Mouse (Mus musculus): ENCODE measurements at regions not wholly inside any gene's neighbourhood (a gene's known extent, or its start where the extent isn't known, plus 50 kb on each side); places are given as distances from the start of the nearest gene placed in this dataset.
A peak's percentile ranks its signal among the peaks of the same experiment; 100 is the strongest.

- no peak overlapping the region for H3K27ac ChIP-seq (ENCODE audit: insufficient read depth, low read depth, low read length, poor library complexity, severe bottlenecking)
- no peak for DNase-seq (ENCODE audit: low read depth, low spot score)
- H3K4me1 ChIP-seq (ENCODE audit: control insufficient read depth in 2 of 2, insufficient read depth in 2 of 2, low read length in 2 of 2, poor library complexity in 1 of 2): no peaks in the 10 kb centered on the region
- no peak overlapping the region for H3K9ac ChIP-seq (ENCODE audit: insufficient read depth, low read depth, low read length, poor library complexity, severe bottlenecking)
- no peaks in the 10 kb centered on the region for H3K9me3 ChIP-seq (ENCODE audit: control insufficient read depth, insufficient read depth, low read depth, low read length)
- H3K36me3 ChIP-seq (ENCODE audit: control insufficient read depth, insufficient read depth, low read length, poor library complexity, severe bottlenecking): no peaks in the 10 kb centered on the region
- TF ChIP-seq ZNF384 (IDR thresholded peaks at IDR 0.05; ENCODE audit: low read depth, low read length): no peak
- TF ChIP-seq MAFK (IDR thresholded peaks at IDR 0.05; ENCODE audit: insufficient read depth, low read depth, low read length): no peak
- TF ChIP-seq CHD2 (IDR thresholded peaks at IDR 0.05; ENCODE audit: low read depth, low read length): no peak
- TF ChIP-seq ZC3H11A (IDR thresholded peaks at IDR 0.05; ENCODE audit: borderline replicate concordance, low read depth, low read length): no peak
- TF ChIP-seq HCFC1 (IDR thresholded peaks at IDR 0.05; ENCODE audit: borderline replicate concordance, insufficient read depth, low read length): no peak
- no peak overlapping the region for H3K4me3 ChIP-seq (ENCODE audit: insufficient read depth in 1 of 2, low read depth in 1 of 2, low read length in 2 of 2, poor library complexity in 1 of 2, severe bottlenecking in 1 of 2)
- in situ Hi-C loops (cut with MboI; ENCODE audit: low sequenced_read_pairs in 2 of 2, unreplicated experiment in 2 of 2): no loop called here
These were observed 79.6 kb upstream of the Helt start for GRCm38 (mm10) chr8:46374092-46374491.

DNA sequence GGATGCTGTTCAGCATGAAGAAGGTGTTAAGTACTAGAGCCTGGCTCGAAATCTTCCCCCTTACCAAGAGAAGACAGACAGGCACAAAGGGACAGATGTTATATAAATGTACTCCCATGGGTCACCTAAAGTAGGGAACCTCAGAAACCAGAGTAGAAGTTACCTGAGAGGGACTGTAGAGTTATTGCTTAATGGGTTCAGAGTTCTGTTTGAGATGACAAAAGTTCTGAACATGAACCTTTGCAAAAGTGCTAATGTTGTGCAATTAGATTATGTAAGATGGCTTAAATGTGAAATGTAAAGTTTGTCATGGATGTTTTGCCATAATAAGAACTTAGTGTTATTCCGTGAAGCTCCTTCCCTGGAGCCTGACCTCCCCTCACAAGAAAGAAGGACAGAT, 81.5 kb upstream of the Helt start:
- Histone ChIP-seq H3K27ac (ENCODE audit: insufficient read depth, low read depth, low read length, poor library complexity, severe bottlenecking) (no peak overlapping the region), H3K9me3 (ENCODE audit: control insufficient read depth, insufficient read depth, low read depth, low read length) (no peaks in the 10 kb centered on the region), H3K4me3 (ENCODE audit: insufficient read depth in 1 of 2, low read depth in 1 of 2, low read length in 2 of 2, poor library complexity in 1 of 2, severe bottlenecking in 1 of 2) (no peak overlapping the region), H3K9ac (ENCODE audit: insufficient read depth, low read depth, low read length, poor library complexity, severe bottlenecking) (no peak overlapping the region), H3K36me3 (ENCODE audit: control insufficient read depth, insufficient read depth, low read length, poor library complexity, severe bottlenecking) (no peaks in the 10 kb centered on the region), H3K4me1 (ENCODE audit: control insufficient read depth in 2 of 2, insufficient read depth in 2 of 2, low read length in 2 of 2, poor library complexity in 1 of 2) (no peaks in the 10 kb centered on the region)
- TF ChIP-seq ZNF384 (IDR thresholded peaks at IDR 0.05; ENCODE audit: low read depth, low read length) (no peak), ZC3H11A (IDR thresholded peaks at IDR 0.05; ENCODE audit: borderline replicate concordance, low read depth, low read length) (no peak), HCFC1 (IDR thresholded peaks at IDR 0.05; ENCODE audit: borderline replicate concordance, insufficient read depth, low read length) (no peak), MAFK (IDR thresholded peaks at IDR 0.05; ENCODE audit: insufficient read depth, low read depth, low read length) (no peak), CHD2 (IDR thresholded peaks at IDR 0.05; ENCODE audit: low read depth, low read length) (no peak)
- no peak for DNase-seq (ENCODE audit: low read depth, low spot score)
- in situ Hi-C loops (cut with MboI; ENCODE audit: low sequenced_read_pairs in 2 of 2, unreplicated experiment in 2 of 2): no loop called here

DNA sequence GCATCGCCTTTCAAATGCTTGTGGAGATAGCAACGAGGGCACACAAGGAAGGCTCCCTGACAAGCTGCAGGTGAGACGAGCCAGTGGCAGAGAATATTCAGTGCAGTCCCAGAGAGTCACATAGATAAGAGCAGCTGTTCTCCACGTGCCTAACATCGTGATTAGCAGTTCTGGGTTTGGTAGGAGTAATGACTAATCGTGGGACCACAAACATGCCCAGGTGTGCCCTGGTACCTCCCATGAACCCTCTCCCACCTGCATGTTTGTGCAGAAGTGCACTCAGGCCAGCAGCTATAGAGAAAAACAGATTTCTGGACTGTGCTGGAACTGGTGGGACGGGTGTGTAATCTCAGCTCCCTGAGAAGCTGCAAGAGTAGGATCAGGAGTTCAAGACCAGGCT, 85.9 kb upstream of the Acsl1 start:
- H3K36me3 ChIP-seq (ENCODE audit: control insufficient read depth, insufficient read depth, low read length, poor library complexity, severe bottlenecking): no peaks in the 10 kb centered on the region
- in situ Hi-C loops (cut with MboI; ENCODE audit: low sequenced_read_pairs in 2 of 2, unreplicated experiment in 2 of 2): no loop called here
- no peak overlapping the region for H3K9ac ChIP-seq (ENCODE audit: insufficient read depth, low read depth, low read length, poor library complexity, severe bottlenecking)
- H3K4me3 ChIP-seq (ENCODE audit: insufficient read depth in 1 of 2, low read depth in 1 of 2, low read length in 2 of 2, poor library complexity in 1 of 2, severe bottlenecking in 1 of 2): no peak overlapping the region
- no peak for TF ChIP-seq CHD2 (IDR thresholded peaks at IDR 0.05; ENCODE audit: low read depth, low read length)
- no peak for TF ChIP-seq MAFK (IDR thresholded peaks at IDR 0.05; ENCODE audit: insufficient read depth, low read depth, low read length)
- no peak for TF ChIP-seq ZC3H11A (IDR thresholded peaks at IDR 0.05; ENCODE audit: borderline replicate concordance, low read depth, low read length)
- TF ChIP-seq ZNF384 (IDR thresholded peaks at IDR 0.05; ENCODE audit: low read depth, low read length): no peak
- TF ChIP-seq HCFC1 (IDR thresholded peaks at IDR 0.05; ENCODE audit: borderline replicate concordance, insufficient read depth, low read length): no peak
- DNase-seq (ENCODE audit: low read depth, low spot score): no peak
- no peaks in the 10 kb centered on the region for H3K9me3 ChIP-seq (ENCODE audit: control insufficient read depth, insufficient read depth, low read depth, low read length)
- no peak overlapping the region for H3K27ac ChIP-seq (ENCODE audit: insufficient read depth, low read depth, low read length, poor library complexity, severe bottlenecking)
- no peaks in the 10 kb centered on the region for H3K4me1 ChIP-seq (ENCODE audit: control insufficient read depth in 2 of 2, insufficient read depth in 2 of 2, low read length in 2 of 2, poor library complexity in 1 of 2)

- in situ Hi-C loops (cut with MboI; ENCODE audit: low sequenced_read_pairs in 2 of 2, unreplicated experiment in 2 of 2): no loop called here
These were observed 85.0 kb upstream of the Acsl1 start for GRCm38 (mm10) chr8:46385806-46386205.

GRCm38 (mm10) chr8:46386553-46386952, 84.3 kb upstream of the Acsl1 start:
- H3K4me3 ChIP-seq (ENCODE audit: insufficient read depth in 1 of 2, low read depth in 1 of 2, low read length in 2 of 2, poor library complexity in 1 of 2, severe bottlenecking in 1 of 2): no peak overlapping the region
- in situ Hi-C loops (cut with MboI; ENCODE audit: low sequenced_read_pairs in 2 of 2, unreplicated experiment in 2 of 2): no loop called here
- no peaks in the 10 kb centered on the region for H3K4me1 ChIP-seq (ENCODE audit: control insufficient read depth in 2 of 2, insufficient read depth in 2 of 2, low read length in 2 of 2, poor library complexity in 1 of 2)
- H3K9me3 ChIP-seq (ENCODE audit: control insufficient read depth, insufficient read depth, low read depth, low read length): no peaks in the 10 kb centered on the region
- no peaks in the 10 kb centered on the region for H3K36me3 ChIP-seq (ENCODE audit: control insufficient read depth, insufficient read depth, low read length, poor library complexity, severe bottlenecking)
- H3K9ac ChIP-seq (ENCODE audit: insufficient read depth, low read depth, low read length, poor library complexity, severe bottlenecking): no peak overlapping the region
- no peak overlapping the region for H3K27ac ChIP-seq (ENCODE audit: insufficient read depth, low read depth, low read length, poor library complexity, severe bottlenecking)
- TF ChIP-seq MAFK (IDR thresholded peaks at IDR 0.05; ENCODE audit: insufficient read depth, low read depth, low read length): no peak
- no peak for TF ChIP-seq ZNF384 (IDR thresholded peaks at IDR 0.05; ENCODE audit: low read depth, low read length)
- DNase-seq (ENCODE audit: low read depth, low spot score): peak; percentile 7

More at GRCm38 (mm10) chr8:46385806-46386205, 85.0 kb upstream of the Acsl1 start:
- no peaks in the 10 kb centered on the region for H3K9me3 ChIP-seq (ENCODE audit: control insufficient read depth, insufficient read depth, low read depth, low read length)
- no peaks in the 10 kb centered on the region for H3K36me3 ChIP-seq (ENCODE audit: control insufficient read depth, insufficient read depth, low read length, poor library complexity, severe bottlenecking)
- no peaks in the 10 kb centered on the region for H3K4me1 ChIP-seq (ENCODE audit: control insufficient read depth in 2 of 2, insufficient read depth in 2 of 2, low read length in 2 of 2, poor library complexity in 1 of 2)
- no peak for TF ChIP-seq CHD2 (IDR thresholded peaks at IDR 0.05; ENCODE audit: low read depth, low read length)
- TF ChIP-seq ZNF384 (IDR thresholded peaks at IDR 0.05; ENCODE audit: low read depth, low read length): no peak
- no peak for TF ChIP-seq MAFK (IDR thresholded peaks at IDR 0.05; ENCODE audit: insufficient read depth, low read depth, low read length)
- no peak for TF ChIP-seq HCFC1 (IDR thresholded peaks at IDR 0.05; ENCODE audit: borderline replicate concordance, insufficient read depth, low read length)
- TF ChIP-seq ZC3H11A (IDR thresholded peaks at IDR 0.05; ENCODE audit: borderline replicate concordance, low read depth, low read length): no peak
- no peak for DNase-seq (ENCODE audit: low read depth, low spot score)
- no peak overlapping the region for H3K4me3 ChIP-seq (ENCODE audit: insufficient read depth in 1 of 2, low read depth in 1 of 2, low read length in 2 of 2, poor library complexity in 1 of 2, severe bottlenecking in 1 of 2)
- H3K9ac ChIP-seq (ENCODE audit: insufficient read depth, low read depth, low read length, poor library complexity, severe bottlenecking): no peak overlapping the region
- no peak overlapping the region for H3K27ac ChIP-seq (ENCODE audit: insufficient read depth, low read depth, low read length, poor library complexity, severe bottlenecking)

Data from ES-E14 (cell line).